Mouse (Mus musculus) liver, adult 2 months (tissue): ENCODE data around the gene Slc9a3. TPM values are rescaled to one million over a fixed set of nuclear protein-coding genes. Genes with fewer than 3 reads are reported as not detected.

Source experiments
- DNase-seq: peaks from one replicate; pipeline ENCODE4 v3.0.0-alpha.2; 2011; ENCODE audit warnings: low read depth, low spot score; ENCODE audit errors: extremely low read depth
- H3K27ac ChIP-seq: fragments of 200-500 bp; replicated peaks from 2 replicates; pipeline ENCODE4 v1.5.1; 2012; ENCODE audit warnings: low read depth, mild to moderate bottlenecking, control low read depth, inconsistent platforms, low read length; ENCODE audit not compliant: insufficient read depth
- H3K27me3 ChIP-seq: fragments of 200-500 bp; 2 replicates; pipeline ENCODE4 v1.6.1; 2012; ENCODE audit warnings: mild to moderate bottlenecking, moderate library complexity, low read length, inconsistent platforms; ENCODE audit not compliant: control insufficient read depth, insufficient read depth
- H3K36me3 ChIP-seq: fragments of 200-500 bp; 2 replicates; pipeline ENCODE4 v1.6.1; 2012; ENCODE audit warnings: low read length, inconsistent platforms; ENCODE audit not compliant: control insufficient read depth, insufficient read depth
- H3K4me1 ChIP-seq: fragments of 200-500 bp; 2 replicates; pipeline ENCODE4 v1.6.1; 2011; ENCODE audit warnings: low read length; ENCODE audit not compliant: control insufficient read depth, insufficient read depth
- H3K4me3 ChIP-seq: fragments of 200-500 bp; 2 replicates; pipeline ENCODE4 v1.5.1; 2011; ENCODE audit warnings: low read depth, mild to moderate bottlenecking, control low read depth, low read length, moderate library complexity; ENCODE audit not compliant: insufficient read depth
- H3K79me2 ChIP-seq: fragments of 200-500 bp; 2 replicates; pipeline ENCODE4 v1.6.1; 2012; ENCODE audit warnings: inconsistent platforms, mild to moderate bottlenecking, low read length, moderate library complexity; ENCODE audit not compliant: control insufficient read depth, insufficient read depth
- H3K9ac ChIP-seq: fragments of 200-500 bp; 2 replicates; pipeline ENCODE4 v1.6.1; 2012; ENCODE audit warnings: low read depth, mild to moderate bottlenecking, control low read depth, inconsistent platforms, low read length
- CTCF ChIP-seq: fragments of 200-500 bp; IDR thresholded peaks from 2 replicates; pipeline ENCODE4 v1.5.1; 2011; ENCODE audit warnings: low read depth, low read length, control low read depth
- POLR2A ChIP-seq: fragments of 200-500 bp; IDR thresholded peaks from 2 replicates; pipeline ENCODE4 v1.6.1; 2011; ENCODE audit warnings: low read length, control low read depth; ENCODE audit not compliant: insufficient read depth; ENCODE audit errors: extremely low read depth
- WGBS: fragments of 180-500 bp; shearing (Covaris S2); methylation state at CpG from one replicate; pipeline ENCODE4 v1.1.7; 2018; 5-methylcytosine and 5-hydroxymethylcytosine counted together
- polyA plus RNA-seq: library from polyadenylated mRNA; depleted of rRNA; stranded (reverse); fragments of >200 nt; gene quantifications from 2 replicates; pipeline ENCODE4 v1.2.3, GENCODE M21; 2012
- total RNA-seq: library from RNA; depleted of rRNA; stranded (reverse); fragments of >200 nt; gene quantifications from 2 replicates; pipeline ENCODE4 v1.2.3, GENCODE M21; 2014

Slc9a3 gene
- total and polyA plus RNA-seq, 2 experiments = 0.07 to 0.09 TPM

GRCm38 (mm10) chr13:74140793-74141192, 19.5 kb downstream of the Slc9a3 start:
- H3K27ac ChIP-seq = no peak overlapping the region
- no peak overlapping the region for H3K9ac ChIP-seq
- H3K79me2 ChIP-seq = no peaks in the 10 kb centered on the region
- H3K36me3 ChIP-seq = no peaks in the 10 kb centered on the region
- H3K4me3 ChIP-seq = no peak overlapping the region
- H3K27me3 ChIP-seq = no peaks in the 10 kb centered on the region
- DNase-seq = no peak
- no peaks in the 10 kb centered on the region for H3K4me1 ChIP-seq
- no peak for TF ChIP-seq POLR2A
- TF ChIP-seq CTCF = no peak
- 80% methylated on average over 6 of the region's 6 CpGs for WGBS

GRCm38 (mm10) chr13:74143282-74143681, 22.0 kb downstream of the Slc9a3 start:
- H3K27me3 ChIP-seq = no peaks in the 10 kb centered on the region
- WGBS = 85% methylated on average over 3 of the region's 3 CpGs
- H3K4me1 ChIP-seq = no peaks in the 10 kb centered on the region
- no peak for DNase-seq
- no peaks in the 10 kb centered on the region for H3K79me2 ChIP-seq
- H3K4me3 ChIP-seq = no peak overlapping the region
- no peak overlapping the region for H3K27ac ChIP-seq
- no peaks in the 10 kb centered on the region for H3K36me3 ChIP-seq
- TF ChIP-seq CTCF = no peak
- TF ChIP-seq POLR2A = no peak
- H3K9ac ChIP-seq = no peak overlapping the region

- Histone ChIP-seq H3K27me3 (no peaks in the 10 kb centered on the region), H3K4me1 (no peaks in the 10 kb centered on the region), H3K4me3 (no peak overlapping the region), H3K9ac (no peak overlapping the region), H3K79me2 (no peaks in the 10 kb centered on the region), H3K27ac (no peak overlapping the region), H3K36me3 (no peaks in the 10 kb centered on the region)
- DNase-seq = no peak
- 89% methylated on average over 7 of the region's 7 CpGs for WGBS
- TF ChIP-seq CTCF = no peak
- TF ChIP-seq POLR2A = no peak
These were observed 23.0 kb downstream of the Slc9a3 start for GRCm38 (mm10) chr13:74144120-74144884.

- no peak overlapping the region for H3K27ac ChIP-seq
- WGBS = 93% methylated on average over 3 of the region's 3 CpGs
These were observed 24.8 kb downstream of the Slc9a3 start for GRCm38 (mm10) chr13:74145983-74146622.

GRCm38 (mm10) chr13:74147327-74147726, 26.1 kb downstream of the Slc9a3 start:
- 87% methylated on average over 2 of the region's 2 CpGs for WGBS
- DNase-seq = no peak
- Histone ChIP-seq H3K9ac (no peak overlapping the region), H3K79me2 (no peaks in the 10 kb centered on the region), H3K27ac (no peak overlapping the region), H3K36me3 (no peaks in the 10 kb centered on the region), H3K4me1 (no peaks in the 10 kb centered on the region), H3K4me3 (no peak overlapping the region), H3K27me3 (no peaks in the 10 kb centered on the region)
- TF ChIP-seq POLR2A (no peak), CTCF (no peak)

More at GRCm38 (mm10) chr13:74145983-74146622, 24.8 kb downstream of the Slc9a3 start:
- DNase-seq = no peak
- H3K79me2 ChIP-seq = no peaks in the 10 kb centered on the region
- no peaks in the 10 kb centered on the region for H3K36me3 ChIP-seq
- no peak overlapping the region for H3K9ac ChIP-seq
- no peaks in the 10 kb centered on the region for H3K4me1 ChIP-seq
- no peaks in the 10 kb centered on the region for H3K27me3 ChIP-seq
- no peak overlapping the region for H3K4me3 ChIP-seq
- no peak for TF ChIP-seq POLR2A
- TF ChIP-seq CTCF = no peak
